Mouse (Mus musculus) stomach, postnatal 0 days (tissue): ENCODE data around the gene 1700018F24Rik. TPM values are rescaled to one million over a fixed set of nuclear protein-coding genes. Genes with fewer than 3 reads are reported as not detected.

Experiments used
- ATAC-seq: fragments of 200-750 bp; cut with Nextera tagmentation; 2 replicates; pipeline ENCODE4 v1.8.0; 2017; ENCODE audit not compliant: low FRiP score, low TSS enrichment
- DNase-seq: peaks from one replicate; pipeline ENCODE4 v3.0.0-alpha.2; 2016; ENCODE audit warnings: low spot score
- H3K27ac ChIP-seq: fragments of 300-500 bp; sonication (generic); replicated peaks from 2 replicates; pipeline ENCODE4 v1.5.1; 2014; ENCODE audit warnings: mild to moderate bottlenecking, control low read depth
- H3K27me3 ChIP-seq: fragments of 300-500 bp; sonication (generic); 2 replicates; pipeline ENCODE4 v1.6.1; 2014; ENCODE audit warnings: low read length; ENCODE audit not compliant: control insufficient read depth, insufficient read depth
- H3K36me3 ChIP-seq: fragments of 300-500 bp; sonication (generic); 2 replicates; pipeline ENCODE4 v1.6.1; 2014; ENCODE audit warnings: low read length, mixed read lengths; ENCODE audit not compliant: control insufficient read depth, insufficient read depth
- H3K4me1 ChIP-seq: fragments of 300-500 bp; sonication (generic); replicated peaks from 2 replicates; pipeline ENCODE4 v1.6.1; 2014; ENCODE audit warnings: antibody characterized with exemption; ENCODE audit not compliant: control insufficient read depth, insufficient read depth
- H3K4me2 ChIP-seq: fragments of 300-500 bp; sonication (generic); replicated peaks from 2 replicates; pipeline ENCODE4 v1.6.1; 2014; ENCODE audit warnings: low read depth, mild to moderate bottlenecking, control low read depth, moderate library complexity
- H3K4me3 ChIP-seq: fragments of 300-500 bp; sonication (generic); 2 replicates; pipeline ENCODE4 v1.5.1; 2014; ENCODE audit warnings: low read depth, low read length, control low read depth
- H3K9ac ChIP-seq: fragments of 300-500 bp; sonication (generic); 2 replicates; pipeline ENCODE4 v1.6.1; 2014; ENCODE audit warnings: mild to moderate bottlenecking, low read length, control low read depth, mixed read lengths
- H3K9me3 ChIP-seq: fragments of 300-500 bp; sonication (generic); 2 replicates; pipeline ENCODE4 v1.6.1; 2016; ENCODE audit warnings: low read length; ENCODE audit not compliant: control insufficient read depth
- CTCF ChIP-seq: IDR thresholded peaks from 2 replicates; pipeline ENCODE4 v1.5.1; 2016; ENCODE audit warnings: antibody characterized with exemption, low read depth, mild to moderate bottlenecking, moderate library complexity
- EP300 ChIP-seq: optimal IDR thresholded peaks from 2 replicates; pipeline ENCODE3; 2016; ENCODE audit warnings: antibody characterized with exemption
- WGBS: fragments of 180-500 bp; shearing (Covaris S2); extraction: QIAGEN DNeasy Blood & Tissue Kit; methylation state at CpG from one replicate; pipeline ENCODE4 v1.1.7; 2014; 5-methylcytosine and 5-hydroxymethylcytosine counted together
- polyA plus RNA-seq: library from polyadenylated mRNA; unstranded; fragments of >200 nt; fragmentation: Nextera tagmentation; extraction: Ambion mirVana; gene quantifications from 2 replicates; pipeline ENCODE4 v1.2.1, GENCODE M21; 2015

Gene 1700018F24Rik
- polyA plus RNA-seq, 1 experiment from 2014 or later, result not detected

DNA sequence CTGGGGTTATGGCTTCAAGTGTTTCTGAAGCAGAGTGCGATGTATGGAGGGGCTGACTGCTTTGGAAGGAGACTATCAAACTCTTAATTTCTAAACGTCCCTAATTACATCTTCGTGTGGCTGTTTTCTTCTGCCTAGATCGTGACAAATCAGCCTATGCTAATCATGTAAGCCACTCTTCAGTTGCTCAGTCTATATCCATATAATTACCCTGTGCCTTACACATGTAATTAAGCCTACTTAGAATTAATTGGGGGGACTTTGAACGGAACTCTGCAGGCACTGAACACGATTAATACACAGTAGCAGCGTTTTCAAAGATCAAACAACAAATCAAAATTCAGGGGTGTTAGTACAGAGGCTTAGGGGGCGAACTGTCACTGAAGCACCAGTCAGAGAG lies 15.1 kb downstream of the 1700018F24Rik start:
- Histone ChIP-seq H3K4me3 (no peak overlapping the region), H3K4me2 (no peak overlapping the region), H3K36me3 (no peaks in the 10 kb centered on the region), H3K4me1 (no peaks in the 10 kb centered on the region), H3K9ac (no peak overlapping the region), H3K27me3 (no peaks in the 10 kb centered on the region), H3K27ac (no peak overlapping the region), H3K9me3 (no peaks in the 10 kb centered on the region)
- DNase-seq (no peak), ATAC-seq (no peak)
- TF ChIP-seq EP300 (no peak), CTCF (no peak)
- WGBS, result 83% methylated on average over 8 of the region's 8 CpGs

DNA sequence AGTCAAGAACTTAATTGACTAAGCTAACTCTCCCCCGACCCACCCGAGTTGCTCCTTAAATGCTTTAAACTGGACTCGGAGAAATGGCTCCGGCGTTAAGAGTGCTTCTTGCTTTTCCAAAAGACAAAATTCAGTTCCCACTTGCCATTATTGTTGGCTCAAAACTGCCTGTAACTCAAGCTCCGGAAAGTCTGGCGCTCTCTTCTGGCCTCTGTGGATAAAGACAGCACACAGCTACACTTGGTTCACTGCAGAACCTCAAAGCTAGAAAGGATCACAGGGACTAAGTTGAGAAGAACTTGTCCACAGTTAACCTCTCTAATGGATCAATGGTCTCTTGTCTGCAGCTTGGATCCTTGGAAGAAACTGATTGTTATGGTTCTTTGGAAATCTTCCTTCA lies 15.9 kb downstream of the 1700018F24Rik start:
- no peak overlapping the region for H3K9ac ChIP-seq
- DNase-seq (no peak), ATAC-seq (no peak)
- TF ChIP-seq EP300, result no peak
- TF ChIP-seq CTCF, result no peak
- H3K4me3 ChIP-seq, result no peak overlapping the region
- H3K27me3 ChIP-seq, result no peaks in the 10 kb centered on the region
- no peaks in the 10 kb centered on the region for H3K36me3 ChIP-seq
- no peaks in the 10 kb centered on the region for H3K9me3 ChIP-seq
- WGBS, result 87% methylated on average over 7 of the region's 7 CpGs
- H3K4me2 ChIP-seq, result no peak overlapping the region
- no peak overlapping the region for H3K27ac ChIP-seq
- H3K4me1 ChIP-seq, result no peaks in the 10 kb centered on the region

DNA sequence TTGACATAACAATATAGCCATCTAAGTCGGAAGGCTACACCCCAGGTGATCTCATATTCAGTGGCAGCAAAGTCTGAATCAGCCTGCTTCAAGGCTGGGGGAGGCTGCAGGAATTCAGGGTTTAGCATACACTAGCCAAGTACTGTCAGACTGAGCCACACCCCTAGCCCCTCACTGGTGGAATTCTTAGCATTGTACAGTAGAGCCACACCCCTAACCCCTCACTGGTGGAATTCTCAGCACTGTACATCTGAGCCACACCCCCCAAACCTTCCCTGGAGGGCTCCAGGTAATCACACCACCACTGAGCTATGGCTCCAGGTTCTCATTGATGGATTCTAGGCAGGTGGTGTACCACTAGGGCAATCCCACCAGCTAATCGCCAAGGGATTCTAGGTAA lies 16.7 kb downstream of the 1700018F24Rik start:
- ATAC-seq, result no peak
- TF ChIP-seq CTCF (no peak), EP300 (no peak)
- H3K4me2 ChIP-seq, result no peak overlapping the region
- DNase-seq, result no peak
- H3K4me1 ChIP-seq, result no peaks in the 10 kb centered on the region
- no peaks in the 10 kb centered on the region for H3K27me3 ChIP-seq
- no peak overlapping the region for H3K27ac ChIP-seq
- H3K9ac ChIP-seq, result no peak overlapping the region
- 70% methylated on average over 2 of the region's 2 CpGs for WGBS
- H3K9me3 ChIP-seq, result no peaks in the 10 kb centered on the region
- H3K36me3 ChIP-seq, result no peaks in the 10 kb centered on the region
- no peak overlapping the region for H3K4me3 ChIP-seq

DNA sequence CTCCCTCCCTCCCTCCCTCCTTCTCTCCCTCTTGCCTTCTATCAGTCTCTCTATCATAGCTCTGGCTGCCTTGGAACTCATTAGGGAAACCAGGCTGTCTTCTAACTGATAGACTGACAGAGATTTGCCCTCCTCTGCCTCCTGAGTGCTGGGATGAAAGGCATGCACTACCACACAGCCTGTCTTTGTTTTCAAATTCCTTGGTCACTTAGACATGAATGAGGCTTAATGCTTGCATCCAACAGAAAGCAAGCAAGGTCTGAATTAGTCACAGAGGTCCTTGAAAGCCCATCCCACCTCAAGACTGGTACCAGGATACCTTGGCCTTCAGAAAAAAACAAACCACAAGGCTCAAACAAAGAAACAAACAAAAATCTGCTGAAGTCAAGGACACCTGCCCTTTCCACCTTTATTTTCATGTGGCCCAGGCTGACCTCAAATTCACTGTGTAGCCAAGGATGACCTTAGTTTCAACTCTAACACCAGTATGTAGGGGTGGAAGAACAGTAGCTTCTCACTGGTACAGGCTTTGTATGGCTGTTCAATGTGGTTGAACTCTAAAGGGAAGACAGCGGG lies 22.1 kb downstream of the 1700018F24Rik start:
- TF ChIP-seq EP300, result no peak
- TF ChIP-seq CTCF, result no peak
- Histone ChIP-seq H3K4me2 (no peak overlapping the region), H3K27ac (no peak overlapping the region), H3K4me3 (no peak overlapping the region), H3K9ac (no peak overlapping the region), H3K9me3 (no peaks in the 10 kb centered on the region), H3K36me3 (no peaks in the 10 kb centered on the region), H3K4me1 (no peaks in the 10 kb centered on the region), H3K27me3 (no peaks in the 10 kb centered on the region)
- ATAC-seq (no peak), DNase-seq (no peak)
- WGBS, result 79% methylated on average over 1 of the region's 1 CpGs

DNA sequence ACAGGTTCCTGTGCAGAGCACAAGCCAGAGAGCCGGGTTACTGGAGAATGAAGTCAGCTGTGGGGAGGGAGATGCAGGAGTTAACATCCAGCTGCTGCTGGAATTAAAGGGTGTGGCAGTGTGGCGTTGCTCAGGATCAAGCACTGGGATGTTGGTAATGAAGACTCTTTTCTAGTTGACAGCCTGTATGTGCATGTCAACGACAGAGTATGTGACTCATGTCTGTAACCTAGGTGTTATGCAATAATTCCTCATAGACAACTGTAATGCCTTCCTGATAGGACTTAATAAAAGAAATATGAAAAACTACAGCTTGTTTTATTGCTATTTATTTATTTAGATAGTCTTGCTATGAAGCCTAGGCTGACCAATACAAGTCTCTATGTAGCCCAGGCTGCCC lies 26.1 kb downstream of the 1700018F24Rik start:
- no peaks in the 10 kb centered on the region for H3K4me1 ChIP-seq
- no peak for DNase-seq
- no peak for ATAC-seq
- 24% methylated on average over 3 of the region's 3 CpGs for WGBS
- H3K9me3 ChIP-seq, result no peaks in the 10 kb centered on the region
- H3K27ac ChIP-seq, result no peak overlapping the region
- H3K36me3 ChIP-seq, result no peaks in the 10 kb centered on the region
- TF ChIP-seq EP300 (no peak), CTCF (no peak)
- H3K27me3 ChIP-seq, result no peaks in the 10 kb centered on the region
- no peak overlapping the region for H3K4me3 ChIP-seq
- H3K4me2 ChIP-seq, result no peak overlapping the region
- no peak overlapping the region for H3K9ac ChIP-seq

DNA sequence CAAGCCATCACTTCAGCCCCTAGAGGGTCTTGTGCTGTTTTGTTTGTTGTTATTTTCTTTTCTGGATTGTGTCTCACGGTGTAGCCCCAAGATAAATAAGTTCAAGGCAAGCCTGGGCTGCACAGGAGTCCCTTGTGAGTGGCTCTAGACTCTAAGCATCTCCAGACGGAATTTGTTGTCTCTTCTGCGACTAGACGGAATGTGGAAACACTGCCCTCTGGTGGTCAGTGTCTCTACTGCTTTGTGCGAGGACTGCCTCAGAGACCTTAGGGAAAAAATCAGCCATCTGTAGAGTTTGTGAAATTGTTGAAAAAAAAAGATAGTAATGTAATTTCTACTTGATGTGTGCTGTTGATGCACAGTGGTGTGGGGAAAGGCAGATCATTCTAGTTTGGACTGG lies 26.9 kb downstream of the 1700018F24Rik start:
- Histone ChIP-seq H3K27me3 (no peaks in the 10 kb centered on the region), H3K9me3 (no peaks in the 10 kb centered on the region), H3K4me3 (no peak overlapping the region), H3K4me2 (no peak overlapping the region), H3K27ac (no peak overlapping the region), H3K9ac (no peak overlapping the region), H3K36me3 (no peaks in the 10 kb centered on the region), H3K4me1 (no peaks in the 10 kb centered on the region)
- DNase-seq (peak; percentile 75), ATAC-seq (peak; percentile 50; the same call in 1 of the 2 replicates)
- WGBS, result under 1% methylated on average over 5 of the region's 5 CpGs
- no peak for TF ChIP-seq EP300
- peak; percentile 91 for TF ChIP-seq CTCF
